Mouse (Mus musculus) CD4-positive, CD25-positive, alpha-beta regulatory T cell, adult 2 months (primary cell): ENCODE measurements at regions not wholly inside any gene's neighbourhood (a gene's known extent, or its start where the extent isn't known, plus 50 kb on each side); places are given as distances from the start of the nearest gene placed in this dataset.

Source experiments
- DNase-seq: peaks from one replicate; pipeline ENCODE4 v3.0.0-alpha.2; 2012; ENCODE audit warnings: low read depth, low spot score

GRCm38 (mm10) chr11:113028235-113028919, 246.4 kb downstream of the Sox9 start:
- no peak for DNase-seq

DNA sequence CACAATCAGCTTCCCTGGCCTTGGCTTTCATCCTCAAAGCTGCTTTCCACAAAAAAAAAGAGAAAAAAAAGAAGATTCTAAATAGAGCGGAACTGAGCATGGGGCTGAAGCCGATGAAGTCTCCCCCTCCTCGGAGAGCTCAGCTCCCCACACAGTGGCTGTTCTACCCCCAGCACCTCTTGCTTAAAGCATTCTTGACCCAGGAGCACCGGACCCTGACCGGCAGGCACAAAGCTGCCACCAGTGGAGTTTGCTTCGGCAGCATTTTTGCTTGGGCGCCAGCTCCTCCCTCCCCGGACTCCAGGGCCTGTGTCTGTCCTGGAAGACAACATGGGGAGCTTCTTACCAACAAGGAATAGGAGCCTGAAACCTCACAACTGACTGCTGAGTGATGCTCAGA, 249.4 kb downstream of the Sox9 start:
- DNase-seq = no peak

- DNase-seq = no peak
Observed at GRCm38 (mm10) chr11:113032487-113033228, 250.6 kb downstream of the Sox9 start.

- DNase-seq = no peak
Observed at GRCm38 (mm10) chr11:113034911-113035310, 252.9 kb downstream of the Sox9 start.

DNA sequence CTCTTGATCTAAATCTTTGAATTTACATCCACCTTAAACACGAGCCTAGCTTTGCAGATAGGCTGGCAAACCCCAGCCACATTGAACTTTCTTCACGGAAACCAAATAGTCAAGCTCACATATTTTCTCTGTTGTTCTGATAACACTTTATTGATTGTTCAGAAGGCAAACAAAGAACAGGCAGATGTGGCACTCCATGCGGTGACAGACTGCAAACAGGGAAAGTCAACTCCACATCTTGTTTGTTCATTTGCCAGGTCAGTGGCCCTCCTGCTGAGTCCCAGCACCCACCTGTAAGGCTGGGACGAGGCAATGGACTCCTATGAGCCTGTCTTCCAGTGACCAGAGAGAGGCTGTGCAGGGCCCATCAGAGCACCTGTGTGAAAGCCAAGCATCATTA, 255.7 kb downstream of the Sox9 start:
- no peak for DNase-seq

DNA sequence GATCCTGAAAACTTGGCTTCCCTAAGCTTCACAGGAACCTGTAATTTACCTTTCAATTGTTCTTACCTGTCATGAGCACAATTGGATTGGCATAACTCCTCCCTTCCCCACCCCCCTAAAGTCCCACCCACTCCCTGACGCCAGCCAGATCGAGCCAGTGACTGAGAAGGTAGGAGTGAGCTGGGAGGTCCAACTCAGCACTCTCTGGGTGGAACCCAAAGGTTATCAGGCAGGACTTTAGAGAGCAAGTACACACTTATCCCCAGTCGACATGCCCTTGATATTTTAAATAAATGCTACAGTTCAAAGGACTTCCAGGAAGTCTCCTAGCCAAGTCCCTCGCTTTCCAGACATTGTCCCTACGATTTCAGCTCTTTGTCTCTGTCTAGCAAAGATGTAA, 260.7 kb downstream of the Sox9 start:
- no peak for DNase-seq

DNA sequence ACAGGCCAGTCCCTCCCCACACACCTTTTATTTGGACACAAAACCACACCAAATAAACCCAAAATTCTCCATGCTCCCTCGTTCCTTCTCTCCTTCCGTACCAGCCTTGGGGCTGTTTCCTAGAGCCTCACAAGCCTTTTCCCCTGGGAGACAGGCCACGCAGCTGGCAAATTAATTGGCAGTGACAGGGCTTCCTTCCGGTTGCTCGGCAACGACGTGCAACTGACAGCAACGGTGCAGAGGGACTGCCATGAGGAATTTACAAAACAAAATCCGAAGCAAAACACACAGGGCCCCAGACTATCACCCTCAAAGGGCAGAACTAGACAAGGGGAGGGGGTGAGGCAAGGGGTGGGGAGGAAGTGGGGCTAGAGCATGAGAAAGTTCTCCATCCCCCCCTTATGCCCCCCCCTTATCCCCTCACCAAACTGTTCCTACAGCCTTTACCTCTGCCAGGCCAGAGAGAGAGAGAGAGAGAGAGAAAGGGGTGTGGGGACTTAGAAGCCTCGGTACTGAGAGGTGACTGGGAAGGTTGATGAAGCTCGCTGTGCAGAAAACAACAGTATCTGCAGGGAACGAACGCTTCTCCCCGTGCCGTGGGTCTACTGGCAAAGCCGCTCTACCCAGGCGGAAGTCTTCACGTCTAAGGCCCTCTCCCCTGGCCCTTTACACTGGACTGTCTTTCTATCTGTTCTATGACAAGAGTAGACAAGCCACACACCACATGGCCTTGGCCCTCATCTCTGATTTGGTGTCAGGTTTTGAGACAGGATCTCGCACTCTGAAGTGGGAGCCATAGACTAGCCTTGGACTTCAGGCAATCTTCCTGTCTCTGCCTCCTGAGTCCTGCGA, 264.4 kb downstream of the Sox9 start:
- no peak for DNase-seq

GRCm38 (mm10) chr11:113048158-113048557, 266.1 kb downstream of the Sox9 start:
- DNase-seq = no peak

DNA sequence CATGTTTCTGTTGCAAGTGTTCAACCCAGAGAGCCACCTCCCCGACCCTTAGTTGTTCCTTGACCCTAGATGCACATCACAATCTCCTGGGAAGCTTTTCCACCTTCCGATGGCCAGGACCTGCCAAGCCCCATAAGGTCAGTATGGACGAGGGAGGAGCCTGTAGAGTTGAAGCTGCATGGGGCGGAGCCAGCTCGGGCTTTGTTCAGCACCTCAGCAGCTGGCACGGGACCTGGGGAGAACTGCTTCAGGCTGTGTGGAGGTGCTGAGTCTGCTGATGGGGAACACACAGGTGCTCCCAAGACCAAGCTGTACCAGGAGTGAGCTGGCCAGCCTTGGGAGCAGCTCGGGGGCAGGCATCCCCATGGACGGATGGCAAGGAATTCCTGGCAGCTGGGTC, 267.6 kb downstream of the Sox9 start:
- no peak for DNase-seq

GRCm38 (mm10) chr11:113052536-113052935, 270.5 kb downstream of the Sox9 start:
- DNase-seq = no peak

DNA sequence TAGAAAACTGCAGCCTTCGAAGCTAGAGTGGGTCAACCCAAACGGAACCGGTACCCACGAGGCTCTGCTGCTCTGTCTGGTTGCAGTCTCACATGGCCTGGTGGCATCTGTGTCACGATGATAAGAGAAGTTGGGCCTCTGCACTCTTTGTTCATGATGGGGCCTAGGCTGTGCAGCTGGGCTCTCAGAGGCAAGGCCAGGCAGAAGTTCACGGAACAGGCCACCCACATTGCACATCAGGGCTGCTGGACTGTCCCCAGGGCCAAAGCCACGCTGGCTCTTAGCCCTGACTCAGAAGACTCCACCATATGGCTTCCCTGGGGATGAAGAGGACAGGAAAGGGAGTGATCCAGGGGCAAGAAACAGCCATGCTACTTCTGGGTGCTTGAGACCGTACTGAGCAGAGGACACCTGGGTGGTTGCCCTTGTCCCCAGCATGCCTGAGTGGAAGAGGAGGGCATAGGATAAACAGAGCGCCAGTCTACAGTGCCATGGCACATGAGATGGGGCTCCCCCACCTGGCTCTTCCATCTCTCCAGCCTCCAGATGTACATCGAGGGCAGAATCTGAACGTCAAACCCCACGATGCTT, 274.1 kb downstream of the Sox9 start:
- DNase-seq = no peak

GRCm38 (mm10) chr11:113056824-113057223, 274.8 kb downstream of the Sox9 start:
- DNase-seq = no peak

DNA sequence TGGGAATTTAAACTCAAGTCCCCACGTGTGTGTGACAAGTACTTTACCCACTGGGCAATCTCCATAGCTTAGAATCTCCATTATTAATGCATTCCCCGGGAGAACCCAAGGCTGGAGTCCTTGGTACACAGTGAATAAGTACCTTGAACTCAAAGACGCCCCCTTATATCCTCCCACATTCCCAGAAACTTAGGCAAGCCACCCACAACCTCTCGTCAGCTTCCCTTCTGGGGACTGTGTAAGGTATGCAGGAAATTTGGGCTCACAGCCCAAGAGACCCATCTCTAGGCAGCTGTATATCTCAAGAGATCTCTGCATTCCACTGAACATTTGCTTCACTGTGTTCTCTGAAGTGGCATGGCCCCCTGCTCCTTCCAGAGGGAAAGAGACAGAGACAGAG, 288.3 kb downstream of the Sox9 start:
- no peak for DNase-seq

DNA sequence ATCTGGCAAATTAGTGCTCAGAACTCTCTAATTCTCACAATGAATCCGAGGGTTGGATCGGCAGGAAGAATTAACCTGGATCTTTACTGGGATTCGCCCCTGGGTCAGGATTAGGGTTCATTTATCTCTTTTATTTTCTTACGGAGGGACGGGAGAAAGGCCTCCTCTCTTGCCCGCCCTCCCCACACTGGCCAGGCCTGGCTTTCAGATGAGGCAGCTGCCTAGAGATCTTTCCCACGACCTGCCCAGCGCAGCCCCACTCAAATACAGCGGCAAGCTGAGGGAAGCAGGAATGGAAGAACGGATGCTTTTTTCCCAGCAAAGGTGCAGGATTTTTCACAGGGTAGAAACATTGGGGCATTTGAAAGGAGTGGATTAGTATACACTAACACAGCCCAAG, 289.9 kb downstream of the Sox9 start:
- DNase-seq = no peak

DNA sequence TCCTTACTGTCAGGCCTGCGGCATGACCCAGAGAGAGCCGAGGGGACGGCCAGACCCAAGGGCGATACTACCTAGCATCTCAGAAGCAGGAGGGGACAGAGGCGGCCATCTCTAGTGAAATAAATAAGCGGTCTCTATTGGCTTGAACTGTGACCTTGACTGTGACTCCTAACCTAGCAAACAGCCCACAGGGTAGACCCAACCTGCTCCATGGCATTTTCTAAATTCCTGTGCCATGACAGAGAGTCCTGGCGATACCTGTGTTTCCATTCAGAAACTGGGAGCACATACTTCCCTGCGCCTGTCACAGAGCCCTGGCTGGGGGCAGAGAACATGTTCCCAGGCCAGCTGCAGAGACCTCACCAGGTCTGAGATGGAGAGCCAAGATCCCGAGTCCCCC, 292.3 kb downstream of the Sox9 start:
- no peak for DNase-seq

- DNase-seq = no peak
Observed at GRCm38 (mm10) chr11:113076371-113076770, 294.3 kb downstream of the Sox9 start.

- DNase-seq = no peak
Observed at GRCm38 (mm10) chr11:113080311-113080710, 298.3 kb downstream of the Sox9 start.

- DNase-seq = no peak
Observed at GRCm38 (mm10) chr11:113084442-113084841, 302.4 kb downstream of the Sox9 start.

GRCm38 (mm10) chr11:113085556-113085955, 303.5 kb downstream of the Sox9 start:
- no peak for DNase-seq

DNA sequence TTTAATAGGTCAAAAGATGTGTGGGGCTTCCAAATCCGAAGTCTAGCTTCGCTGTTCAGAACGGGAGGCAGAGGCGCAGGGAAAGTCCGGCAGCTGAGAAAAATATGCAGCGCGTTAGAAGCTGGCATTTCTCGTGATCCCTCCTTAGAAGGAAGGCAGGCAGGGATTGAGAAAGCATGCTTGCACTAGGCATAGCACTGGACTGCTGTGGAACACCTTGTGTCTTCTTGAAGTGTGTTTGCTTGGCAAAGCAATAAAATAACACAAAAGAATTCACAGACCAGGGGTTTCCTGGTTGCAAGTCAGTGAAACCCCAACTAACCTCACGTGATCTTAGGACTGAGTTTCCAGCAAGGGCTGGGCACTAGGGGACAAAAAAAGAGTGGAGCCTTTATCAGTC, 305.1 kb downstream of the Sox9 start:
- no peak for DNase-seq

DNA sequence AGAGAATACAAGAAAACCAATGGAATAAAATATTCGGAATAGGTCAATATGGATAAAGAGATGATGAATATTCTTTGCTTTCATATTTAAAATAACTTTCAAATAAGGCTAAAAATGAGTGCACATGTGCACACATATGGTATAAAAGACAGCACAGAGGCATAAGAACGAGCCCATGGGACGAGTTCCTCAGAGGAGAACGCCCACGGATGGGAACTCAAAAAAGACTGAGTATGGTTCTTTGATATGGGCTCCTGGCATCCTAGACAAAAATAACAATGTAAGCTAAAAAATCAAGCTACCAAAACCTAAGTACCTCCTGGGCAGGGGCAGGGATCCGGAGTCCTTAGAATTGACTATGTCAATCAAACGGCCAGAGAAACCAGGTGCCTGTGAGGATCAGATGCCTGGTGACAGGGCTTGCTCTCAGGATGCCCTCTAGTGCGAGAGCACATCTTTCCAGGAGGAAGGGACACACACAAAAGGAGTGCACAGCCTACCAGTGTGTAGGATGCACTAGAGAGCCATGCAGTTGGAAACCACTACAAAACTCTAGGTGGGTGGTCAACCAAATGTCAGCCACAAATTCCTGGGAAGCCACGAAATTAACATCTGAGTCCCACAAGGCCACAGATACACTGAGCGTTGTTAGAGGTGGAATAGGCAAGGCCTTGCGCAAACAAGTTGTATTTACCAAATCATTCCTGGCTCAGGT, 307.8 kb downstream of the Sox9 start:
- no peak for DNase-seq
